Mouse (Mus musculus) forebrain, embryonic 13.5 days (tissue): ENCODE data around the gene Slco1c1. TPM values are rescaled to one million over a fixed set of nuclear protein-coding genes. Genes with fewer than 3 reads are reported as not detected.

Experiments used
- ATAC-seq: fragments of 200-750 bp; cut with Nextera tagmentation; 2 replicates; pipeline ENCODE4 v1.8.0; 2017
- H3K27ac ChIP-seq: fragments of 300-500 bp; sonication (generic); 2 replicates; pipeline ENCODE4 v1.5.1; 2015; ENCODE audit warnings: inconsistent platforms, mild to moderate bottlenecking, moderate library complexity
- H3K27me3 ChIP-seq: fragments of 300-500 bp; sonication (generic); 2 replicates; pipeline ENCODE4 v1.6.1; 2015; ENCODE audit warnings: mild to moderate bottlenecking, inconsistent platforms
- H3K36me3 ChIP-seq: fragments of 300-500 bp; sonication (generic); 2 replicates; pipeline ENCODE4 v1.6.1; 2015; ENCODE audit warnings: mild to moderate bottlenecking, inconsistent platforms; ENCODE audit not compliant: poor library complexity, severe bottlenecking
- H3K4me1 ChIP-seq: fragments of 300-500 bp; sonication (generic); 2 replicates; pipeline ENCODE4 v1.6.1; 2015; ENCODE audit warnings: inconsistent platforms
- H3K4me2 ChIP-seq: fragments of 300-500 bp; sonication (generic); 2 replicates; pipeline ENCODE4 v1.6.1; 2015; ENCODE audit warnings: inconsistent platforms, mild to moderate bottlenecking, moderate library complexity
- H3K4me3 ChIP-seq: fragments of 300-500 bp; sonication (generic); 2 replicates; pipeline ENCODE4 v1.5.1; 2015; ENCODE audit warnings: mild to moderate bottlenecking, inconsistent platforms
- H3K9ac ChIP-seq: fragments of 300-500 bp; sonication (generic); 2 replicates; pipeline ENCODE4 v1.6.1; 2015; ENCODE audit warnings: mild to moderate bottlenecking, inconsistent platforms
- H3K9me3 ChIP-seq: fragments of 300-500 bp; sonication (generic); replicated peaks from 2 replicates; pipeline ENCODE4 v1.6.1; 2016; ENCODE audit warnings: inconsistent platforms
- WGBS: fragments of 180-500 bp; shearing (Covaris S2); methylation state at CpG from one replicate; pipeline ENCODE4 v1.1.7; 2015; 5-methylcytosine and 5-hydroxymethylcytosine counted together
- polyA plus RNA-seq: library from polyadenylated mRNA; unstranded; fragments of >200 nt; fragmentation: Nextera tagmentation; extraction: Ambion mirVana; gene quantifications from 2 replicates; pipeline ENCODE4 v1.2.1, GENCODE M21; 2015

Slco1c1 gene
- 4.7 and 5.1 TPM in 2 replicates for polyA plus RNA-seq

DNA sequence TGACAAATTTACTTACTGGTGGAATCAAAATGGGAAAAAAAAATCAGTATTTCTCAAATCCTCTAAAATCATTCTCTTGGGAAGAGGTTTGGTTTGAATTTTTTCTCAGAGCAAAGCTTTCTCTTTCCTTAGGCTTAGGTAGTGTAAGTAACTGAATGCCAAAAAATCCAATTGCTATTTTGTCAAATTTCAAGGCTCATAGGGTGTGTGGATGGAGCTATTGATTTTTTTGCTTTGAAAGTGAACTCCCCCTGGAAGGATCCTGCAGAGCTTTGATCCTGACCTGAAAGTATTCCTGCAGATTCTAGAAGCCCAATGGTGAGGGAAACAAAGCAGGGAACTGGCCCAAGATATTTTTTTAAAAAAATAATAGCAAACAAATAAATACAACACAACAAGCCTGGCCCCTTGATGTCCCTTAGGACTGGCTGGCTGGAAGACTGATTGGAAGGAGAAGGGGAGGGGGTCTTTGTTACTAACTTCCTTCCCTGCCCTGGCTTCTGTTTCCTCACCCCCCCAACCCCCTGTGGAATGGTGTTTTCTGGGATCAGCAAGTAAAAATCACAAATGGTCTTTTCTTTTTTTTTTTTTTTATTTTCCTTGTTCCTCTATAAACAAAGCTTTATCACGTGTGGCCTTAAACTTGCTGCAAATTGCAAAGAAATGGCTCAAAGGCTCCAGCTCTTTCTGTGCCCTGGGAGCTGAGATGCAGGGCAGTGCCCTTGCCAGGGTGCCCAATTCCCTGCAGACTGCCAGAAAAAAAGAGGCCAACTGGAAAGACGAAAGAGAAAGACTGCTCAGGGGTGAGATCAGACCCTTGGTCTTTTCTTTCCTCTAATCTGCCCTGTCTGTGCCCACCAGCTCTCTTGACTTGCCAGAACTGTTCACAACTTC lies at the start of gene Slco1c1:
Slco1c1 (plus strand) TSS at position 622 of the 894 bp plus-strand sequence.
- no peak within 1 kb of the TSS for H3K4me2 ChIP-seq
- ATAC-seq: peak; percentile 61; the same call in 1 of the 2 replicates
- no peak within 1 kb of the TSS for H3K27ac ChIP-seq

DNA sequence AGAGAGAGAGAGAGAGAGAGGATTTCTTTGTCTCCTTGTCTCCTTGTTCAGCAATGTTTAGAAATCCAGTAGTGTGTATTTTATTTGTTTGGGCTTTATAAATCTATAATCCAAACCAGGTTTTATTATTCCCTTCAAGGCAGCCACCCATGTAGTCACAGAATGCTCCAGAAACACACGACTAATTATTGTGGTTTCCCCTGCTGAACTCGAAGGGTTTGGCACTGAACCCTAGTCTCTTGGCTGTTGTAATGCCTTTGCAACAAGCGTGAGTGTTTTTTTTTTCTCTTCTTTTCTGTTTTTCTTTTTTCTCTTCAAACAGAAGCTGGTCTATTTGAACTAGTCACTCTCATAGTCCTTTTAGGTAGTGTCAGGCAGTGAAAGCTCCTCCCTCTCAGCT lies 49.5 kb upstream of the Slco1c1 start:
- ATAC-seq: no peak
- no peaks in the 10 kb centered on the region for H3K9me3 ChIP-seq
- WGBS: 25% methylated on average over 3 of the region's 3 CpGs

More for the DNA sequence above, at the start of gene Slco1c1:
- no peak within 1 kb of the TSS for H3K4me3 ChIP-seq
- no peak within 1 kb of the TSS for H3K9ac ChIP-seq
- H3K9me3 ChIP-seq: no peaks in the 10 kb centered on the region
- no peaks in the 10 kb centered on the region for H3K27me3 ChIP-seq
- WGBS: 23% methylated on average over 2 of the region's 2 CpGs
- no peaks in the 10 kb centered on the region for H3K36me3 ChIP-seq
- H3K4me1 ChIP-seq: 0 out of 2 replicates have a peak, but pooled peaks cover 9% of the 10 kb centered on the region

GRCm38 (mm10) chr6:141485302-141486021 lies 38.7 kb upstream of the Slco1c1 start:
- ATAC-seq: peak; percentile 86
- 43% methylated on average over 10 of the region's 10 CpGs for WGBS
- H3K4me1 ChIP-seq: peaks cover 5% of the 10 kb centered on the region; the same call in 1 of the 2 replicates
- H3K27ac ChIP-seq: no peak overlapping the region
- H3K4me2 ChIP-seq: no peak overlapping the region
- no peak overlapping the region for H3K4me3 ChIP-seq
- no peak overlapping the region for H3K9ac ChIP-seq
- no peaks in the 10 kb centered on the region for H3K27me3 ChIP-seq
- H3K9me3 ChIP-seq: no peaks in the 10 kb centered on the region
- no peaks in the 10 kb centered on the region for H3K36me3 ChIP-seq

More for the DNA sequence above, 49.5 kb upstream of the Slco1c1 start:
- Histone ChIP-seq H3K27me3 (no peaks in the 10 kb centered on the region), H3K4me3 (no peak overlapping the region), H3K4me1 (no peaks in the 10 kb centered on the region), H3K4me2 (no peak overlapping the region), H3K9ac (no peak overlapping the region), H3K27ac (no peak overlapping the region), H3K36me3 (no peaks in the 10 kb centered on the region)

DNA sequence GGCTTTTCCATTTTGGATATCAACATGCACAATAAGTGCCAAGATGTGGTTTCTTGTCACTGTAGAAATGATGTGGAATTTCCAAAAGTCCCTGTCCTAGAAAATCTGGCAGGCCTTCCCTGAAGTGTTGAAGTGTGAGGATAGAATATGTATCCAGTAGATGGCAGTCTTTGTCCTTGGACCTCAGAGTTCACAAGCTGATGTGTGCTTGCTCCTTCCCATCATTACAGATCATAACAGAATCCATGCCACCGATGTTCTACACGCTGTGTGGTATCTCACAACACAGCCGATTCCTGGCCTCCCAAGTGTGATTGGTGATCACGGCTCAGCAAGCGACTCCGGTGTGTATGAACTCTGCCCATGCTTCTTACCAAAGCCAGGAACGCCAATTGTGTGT lies 36.9 kb upstream of the Slco1c1 start:
- no peak overlapping the region for H3K9ac ChIP-seq
- H3K4me3 ChIP-seq: no peak overlapping the region
- 62% methylated on average over 7 of the region's 7 CpGs for WGBS
- H3K4me1 ChIP-seq: peaks cover 5% of the 10 kb centered on the region; the same call in 1 of the 2 replicates
- ATAC-seq: peak; percentile 61
- H3K27ac ChIP-seq: no peak overlapping the region
- H3K27me3 ChIP-seq: no peaks in the 10 kb centered on the region; the same call in 1 of the 2 replicates
- no peaks in the 10 kb centered on the region for H3K9me3 ChIP-seq
- H3K4me2 ChIP-seq: no peak overlapping the region
- H3K36me3 ChIP-seq: no peaks in the 10 kb centered on the region

GRCm38 (mm10) chr6:141488619-141489018 lies 35.5 kb upstream of the Slco1c1 start:
- WGBS: 15% methylated on average over 11 of the region's 11 CpGs
- Histone ChIP-seq H3K4me1 (peaks cover 5% of the 10 kb centered on the region; the same call in 1 of the 2 replicates), H3K9ac (no peak overlapping the region), H3K4me3 (no peak overlapping the region), H3K36me3 (no peaks in the 10 kb centered on the region), H3K27ac (no peak overlapping the region), H3K4me2 (no peak overlapping the region), H3K9me3 (no peaks in the 10 kb centered on the region), H3K27me3 (peaks cover 6% of the 10 kb centered on the region)
- 0 out of 2 replicates have a peak, but pooled peaks have one; percentile 37 for ATAC-seq

GRCm38 (mm10) chr6:141494909-141495308 lies 29.3 kb upstream of the Slco1c1 start:
- Histone ChIP-seq H3K4me2 (no peak overlapping the region), H3K9ac (no peak overlapping the region), H3K36me3 (no peaks in the 10 kb centered on the region), H3K4me3 (no peak overlapping the region), H3K27me3 (peaks cover 7% of the 10 kb centered on the region), H3K27ac (peak overlapping the region; percentile 31; the same call in 1 of the 2 replicates), H3K9me3 (no peaks in the 10 kb centered on the region; the same call in 1 of the 2 replicates), H3K4me1 (peaks cover 25% of the 10 kb centered on the region)
- no peak for ATAC-seq
- whole genome bisulfite sequencing: 57% methylated on average over 4 of the region's 4 CpGs

GRCm38 (mm10) chr6:141495634-141496418 lies 28.3 kb upstream of the Slco1c1 start:
- Histone ChIP-seq H3K4me3 (no peak overlapping the region), H3K36me3 (no peaks in the 10 kb centered on the region), H3K4me2 (peak overlapping the region; percentile 18), H3K4me1 (peaks cover 25% of the 10 kb centered on the region), H3K9me3 (no peaks in the 10 kb centered on the region; the same call in 1 of the 2 replicates), H3K27ac (peak overlapping the region; percentile 84), H3K9ac (no peak overlapping the region), H3K27me3 (peaks cover 7% of the 10 kb centered on the region)
- 2% methylated on average over 13 of the region's 13 CpGs for WGBS
- ATAC-seq: peak; percentile 93

DNA sequence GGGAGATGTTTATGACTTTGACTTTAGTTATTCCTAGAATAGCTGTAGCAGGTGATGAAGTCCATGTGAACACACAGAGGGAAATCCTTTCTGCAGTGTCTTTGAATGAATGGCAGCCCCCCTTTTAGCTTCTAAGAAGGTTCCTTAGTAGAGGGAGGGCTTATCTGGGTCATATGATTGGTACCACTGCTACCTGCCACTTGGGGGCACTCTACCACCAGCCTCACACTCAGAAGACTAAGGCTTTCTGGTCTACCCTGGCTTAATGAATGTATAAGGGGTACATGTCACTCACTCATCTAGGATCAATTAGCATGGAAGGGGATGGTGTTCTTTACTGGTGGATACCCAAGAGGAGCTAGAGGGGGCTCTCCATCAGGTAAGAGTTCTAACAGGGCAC lies 24.7 kb upstream of the Slco1c1 start:
- no peak overlapping the region for H3K4me2 ChIP-seq

GRCm38 (mm10) chr6:141501171-141501570 lies 23.0 kb upstream of the Slco1c1 start:
- 86% methylated on average over 3 of the region's 3 CpGs for WGBS
- no peaks in the 10 kb centered on the region; the same call in 1 of the 2 replicates for H3K9me3 ChIP-seq
- no peak overlapping the region for H3K9ac ChIP-seq
- H3K4me2 ChIP-seq: no peak overlapping the region
- no peak overlapping the region for H3K4me3 ChIP-seq
- H3K27ac ChIP-seq: no peak overlapping the region
- H3K36me3 ChIP-seq: no peaks in the 10 kb centered on the region
- H3K4me1 ChIP-seq: peaks cover 9% of the 10 kb centered on the region
- ATAC-seq: no peak
- no peaks in the 10 kb centered on the region for H3K27me3 ChIP-seq

More for the DNA sequence above, 24.7 kb upstream of the Slco1c1 start:
- H3K9me3 ChIP-seq: no peaks in the 10 kb centered on the region; the same call in 1 of the 2 replicates
- no peaks in the 10 kb centered on the region for H3K36me3 ChIP-seq
- no peak overlapping the region for H3K27ac ChIP-seq
- H3K27me3 ChIP-seq: no peaks in the 10 kb centered on the region
- no peak for ATAC-seq
- H3K9ac ChIP-seq: no peak overlapping the region
- peaks cover 23% of the 10 kb centered on the region for H3K4me1 ChIP-seq
- H3K4me3 ChIP-seq: no peak overlapping the region

GRCm38 (mm10) chr6:141522541-141522940 lies 1.6 kb upstream of the Slco1c1 start:
- Histone ChIP-seq H3K27me3 (no peaks in the 10 kb centered on the region), H3K9ac (no peak overlapping the region), H3K9me3 (no peaks in the 10 kb centered on the region), H3K36me3 (no peaks in the 10 kb centered on the region), H3K4me2 (no peak overlapping the region), H3K27ac (no peak overlapping the region), H3K4me3 (no peak overlapping the region), H3K4me1 (0 out of 2 replicates have a peak, but pooled peaks cover 9% of the 10 kb centered on the region)
- WGBS: 87% methylated on average over 2 of the region's 2 CpGs
- ATAC-seq: no peak

DNA sequence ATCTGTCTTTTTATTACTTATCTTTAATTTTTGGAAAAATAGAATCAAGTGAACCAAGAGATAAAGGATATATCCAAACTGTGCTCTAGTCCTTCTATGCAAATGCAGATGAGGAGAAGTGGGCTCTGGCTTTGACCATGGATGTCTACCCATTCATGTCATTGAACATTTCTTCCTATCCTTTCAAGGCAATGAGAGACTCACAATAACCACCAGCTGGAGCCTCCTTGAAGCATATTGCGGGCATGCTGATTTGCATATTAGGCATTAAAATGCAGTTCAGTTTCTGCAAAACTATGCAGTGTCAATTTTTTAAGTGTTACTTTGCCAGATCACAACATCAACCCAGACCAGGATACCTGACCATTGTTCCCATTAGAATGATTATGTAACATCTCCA lies 1.6 kb downstream of the Slco1c1 start:
- H3K4me2 ChIP-seq: no peak overlapping the region
- H3K9me3 ChIP-seq: no peaks in the 10 kb centered on the region
- no peak overlapping the region for H3K27ac ChIP-seq
- 0 out of 2 replicates have a peak, but pooled peaks cover 9% of the 10 kb centered on the region for H3K4me1 ChIP-seq
- ATAC-seq: peak; percentile 68
- 50% methylated on average over 1 of the region's 1 CpGs for WGBS
- H3K27me3 ChIP-seq: no peaks in the 10 kb centered on the region
- H3K4me3 ChIP-seq: no peak overlapping the region
- no peak overlapping the region for H3K9ac ChIP-seq
- H3K36me3 ChIP-seq: no peaks in the 10 kb centered on the region
